14 mouse cellular contexts compared by ENCODE assay signal in genomic region chr16:94517606-94518005, GRCm38 (mm10).
"Had no signal": no experiment of that assay in that cellular context is flagged by ENCODE, and none has a peak within 500 bp of the region (broad histone marks: within the 10 kb centered on the region; RNA-seq: fewer than 3 reads in every experiment).

No protein-coding gene starts in this region.

- H3K27me3 ChIP-seq: kidney, embryonic 15.5 days; liver, embryonic 13.5 days; midbrain, embryonic 13.5 days had no signal

- DNase-seq: kidney, adult 11 months; kidney, adult 8-10 months; kidney, postnatal 10 days; kidney, postnatal 36 days; layer of hippocampus, postnatal 36 days; liver, embryonic 13.5 days; lung, adult 18-20 months; lung, postnatal 14 days; lung, postnatal 4 days; thymus, adult 18-20 months; thymus, postnatal 36 days had no signal

- H3K9ac ChIP-seq: kidney, embryonic 15.5 days; liver, embryonic 13.5 days; midbrain, embryonic 13.5 days had no signal

- H3K4me3 ChIP-seq: kidney, embryonic 15.5 days; left cerebral cortex, adult 2 months; liver, embryonic 13.5 days; midbrain, embryonic 13.5 days had no signal

- H3K27ac ChIP-seq: kidney, embryonic 15.5 days; left cerebral cortex, adult 2 months; liver, embryonic 13.5 days; midbrain, embryonic 13.5 days had no signal

- H3K9me3 ChIP-seq: kidney, embryonic 15.5 days; liver, embryonic 13.5 days; midbrain, embryonic 13.5 days had no signal

- H3K4me2 ChIP-seq: kidney, embryonic 15.5 days; liver, embryonic 13.5 days; midbrain, embryonic 13.5 days had no signal

- ATAC-seq: midbrain, embryonic 13.5 days had no signal

- H3K36me3 ChIP-seq: midbrain, embryonic 13.5 days had no signal
